8 mouse cellular contexts compared by ENCODE assay signal in the genomic region with DNA sequence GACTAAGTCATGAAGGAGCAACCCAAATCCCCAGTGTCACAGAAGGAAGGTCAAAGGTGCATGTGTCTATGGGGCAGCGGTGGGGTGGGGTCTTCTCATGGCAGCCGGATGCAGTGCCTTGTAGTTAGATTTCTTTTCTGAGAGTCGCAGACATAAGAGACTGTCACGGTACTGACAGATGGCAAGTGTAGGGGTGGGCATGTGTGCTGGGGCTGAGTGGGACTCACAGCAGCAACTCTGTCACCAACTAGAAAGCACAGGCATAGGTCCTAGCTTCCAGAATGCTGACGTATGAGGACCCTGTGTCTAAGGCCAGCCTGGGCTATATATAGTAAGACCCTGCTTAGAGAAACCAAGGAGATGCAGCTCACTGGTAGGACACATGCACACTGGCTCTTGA. TPM values are rescaled to one million over a fixed set of nuclear protein-coding genes. Genes with fewer than 3 reads are reported as not detected.
DNase-seq lines count a peak whose midpoint lies in the region; ATAC-seq and TF ChIP-seq lines count a peak whose summit lies in the region.

No protein-coding gene starts in this region.

- no peak overlapping the region for H3K4me2 ChIP-seq in embryonic facial prominence, embryonic 13.5 days
- H3K4me2 ChIP-seq in liver, embryonic 12.5 days: no peak overlapping the region
- H3K4me2 ChIP-seq in hindbrain, embryonic 16.5 days (ENCODE audit: low read length): no peak overlapping the region
- no peak overlapping the region for H3K4me2 ChIP-seq in liver, postnatal 0 days (ENCODE audit: low read depth, low read length)

- no peak for ATAC-seq in embryonic facial prominence, embryonic 13.5 days (ENCODE audit: insufficient number of reproducible peaks, insufficient read depth, low FRiP score, low TSS enrichment, low read depth)
- no peak for ATAC-seq in liver, embryonic 12.5 days
- ATAC-seq in hindbrain, embryonic 16.5 days: peak; percentile 72
- ATAC-seq in liver, postnatal 0 days: no peak

- WGBS in embryonic facial prominence, embryonic 13.5 days: 56% methylated on average over 5 of the region's 5 CpGs
- WGBS in embryonic facial prominence, embryonic 10.5 days: 45% methylated on average over 5 of the region's 5 CpGs
- 67% methylated on average over 5 of the region's 5 CpGs for WGBS in liver, embryonic 12.5 days (ENCODE audit: insufficient replicate concordance)
- WGBS in hindbrain, embryonic 16.5 days: 57% methylated on average over 5 of the region's 5 CpGs
- 77% methylated on average over 5 of the region's 5 CpGs for WGBS in liver, postnatal 0 days (ENCODE audit: insufficient replicate concordance)

- no peak for TF ChIP-seq CTCF in liver, postnatal 0 days (IDR thresholded peaks at IDR 0.05; ENCODE audit: low read depth)

- no peak overlapping the region for H3K4me3 ChIP-seq in embryonic facial prominence, embryonic 13.5 days
- H3K4me3 ChIP-seq in embryonic facial prominence, embryonic 10.5 days: no peak overlapping the region
- no peak overlapping the region for H3K4me3 ChIP-seq in liver, embryonic 12.5 days
- H3K4me3 ChIP-seq in hindbrain, embryonic 16.5 days (ENCODE audit: low read length): no peak overlapping the region
- no peak overlapping the region for H3K4me3 ChIP-seq in liver, postnatal 0 days (ENCODE audit: low read depth, low read length)

- no peaks in the 10 kb centered on the region for H3K27me3 ChIP-seq in embryonic facial prominence, embryonic 13.5 days
- no peaks in the 10 kb centered on the region for H3K27me3 ChIP-seq in embryonic facial prominence, embryonic 10.5 days (replicated peaks; ENCODE audit: low read depth, poor library complexity, severe bottlenecking)
- H3K27me3 ChIP-seq in liver, embryonic 12.5 days (replicated peaks): no peaks in the 10 kb centered on the region
- no peaks in the 10 kb centered on the region for H3K27me3 ChIP-seq in hindbrain, embryonic 16.5 days (replicated peaks; ENCODE audit: control insufficient read depth, insufficient read depth, low read length)
- H3K27me3 ChIP-seq in liver, postnatal 0 days (ENCODE audit: insufficient read depth, low read length): no peaks in the 10 kb centered on the region

- H3K9me3 ChIP-seq in embryonic facial prominence, embryonic 13.5 days: no peaks in the 10 kb centered on the region
- no peaks in the 10 kb centered on the region for H3K9me3 ChIP-seq in embryonic facial prominence, embryonic 10.5 days
- no peaks in the 10 kb centered on the region for H3K9me3 ChIP-seq in liver, embryonic 12.5 days (replicated peaks)
- H3K9me3 ChIP-seq in hindbrain, embryonic 16.5 days (ENCODE audit: control insufficient read depth, low read length): no peaks in the 10 kb centered on the region
- H3K9me3 ChIP-seq in liver, postnatal 0 days (ENCODE audit: low read length): no peaks in the 10 kb centered on the region

- H3K9ac ChIP-seq in embryonic facial prominence, embryonic 13.5 days: no peak overlapping the region
- no peak overlapping the region for H3K9ac ChIP-seq in liver, embryonic 12.5 days
- H3K9ac ChIP-seq in hindbrain, embryonic 16.5 days (ENCODE audit: low read depth, low read length): no peak overlapping the region
- H3K9ac ChIP-seq in liver, postnatal 0 days (replicated peaks): peak overlapping the region; percentile 16; the same call in 1 of the 2 replicates

- no peak for TF ChIP-seq EP300 in liver, postnatal 0 days (IDR thresholded peaks at IDR 0.05; ENCODE audit: low read depth)

- peaks cover 19% of the 10 kb centered on the region for H3K4me1 ChIP-seq in embryonic facial prominence, embryonic 13.5 days
- peaks cover 26% of the 10 kb centered on the region for H3K4me1 ChIP-seq in embryonic facial prominence, embryonic 10.5 days
- H3K4me1 ChIP-seq in liver, embryonic 12.5 days: peaks cover 4% of the 10 kb centered on the region; the same call in 1 of the 2 replicates
- H3K4me1 ChIP-seq in hindbrain, embryonic 16.5 days (ENCODE audit: control insufficient read depth, insufficient read depth, low read depth, low read length): no peaks in the 10 kb centered on the region
- peaks cover 21% of the 10 kb centered on the region for H3K4me1 ChIP-seq in liver, postnatal 0 days (ENCODE audit: insufficient read depth)

- DNase-seq in embryonic facial prominence, embryonic 10.5 days (ENCODE audit: low spot score): no peak
- DNase-seq in liver (no peak), adipocyte (ENCODE audit: low spot score) (no peak)
- no peak for DNase-seq in liver, postnatal 0 days
- DNase-seq in adrenal gland, adult 8-10 months: no peak

- peak overlapping the region; percentile 45; the same call in 1 of the 2 replicates for H3K27ac ChIP-seq in embryonic facial prominence, embryonic 13.5 days
- H3K27ac ChIP-seq in embryonic facial prominence, embryonic 10.5 days (replicated peaks): no peak overlapping the region
- peak overlapping the region; percentile 49; the same call in 1 of the 2 replicates for H3K27ac ChIP-seq in liver, embryonic 12.5 days
- no peak overlapping the region for H3K27ac ChIP-seq in hindbrain, embryonic 16.5 days (ENCODE audit: low read depth, low read length)
- peak overlapping the region; percentile 51 for H3K27ac ChIP-seq in liver, postnatal 0 days (ENCODE audit: low read depth)

- H3K36me3 ChIP-seq in embryonic facial prominence, embryonic 13.5 days: no peaks in the 10 kb centered on the region
- no peaks in the 10 kb centered on the region for H3K36me3 ChIP-seq in embryonic facial prominence, embryonic 10.5 days (replicated peaks)
- no peaks in the 10 kb centered on the region for H3K36me3 ChIP-seq in liver, embryonic 12.5 days
- no peaks in the 10 kb centered on the region for H3K36me3 ChIP-seq in hindbrain, embryonic 16.5 days (ENCODE audit: control insufficient read depth, insufficient read depth, low read length)
- no peaks in the 10 kb centered on the region for H3K36me3 ChIP-seq in liver, postnatal 0 days (replicated peaks; ENCODE audit: insufficient read depth, low read length)

RNA-seq across cellular contexts. Expression of a gene that starts 12.7 kb away (rescaled TPM):
- polyA plus RNA-seq in embryonic facial prominence, embryonic 13.5 days (2015; fragmentation: Nextera tagmentation; extraction: Ambion mirVana): not detected in 2 replicates
- not detected in 2 replicates for polyA plus RNA-seq in embryonic facial prominence, embryonic 10.5 days (2016; fragmentation: Nextera tagmentation; extraction: Ambion mirVana)
- not detected in 2 replicates for polyA plus RNA-seq in liver, embryonic 12.5 days (2016; fragmentation: Nextera tagmentation; extraction: Ambion mirVana)
- polyA plus RNA-seq in hindbrain, embryonic 16.5 days (2015; fragmentation: Nextera tagmentation; extraction: Ambion mirVana): not detected in 2 replicates
- polyA plus RNA-seq in liver, postnatal 0 days (2015; fragmentation: Nextera tagmentation; extraction: Ambion mirVana): 0.09 TPM in 1 of 2 replicates, not detected in the other
- total RNA-seq in adrenal gland, adult 8-10 months (2022): not detected

Comparison
In these comparisons a context has a peak if more than half of its experiments do, and no peak if none do; other contexts are left out.
1. H3K27ac ChIP-seq: peak in embryonic facial prominence, embryonic 13.5 days (single experiment), liver, embryonic 12.5 days (single experiment) and liver, postnatal 0 days (single experiment); none in embryonic facial prominence, embryonic 10.5 days (single experiment) and hindbrain, embryonic 16.5 days (single experiment).